Mouse (Mus musculus) myocyte (in vitro differentiated cells): ENCODE data around the gene Edn1.

ENCODE experiments used
- POLR2A ChIP-seq: IDR thresholded peaks from one replicate; pipeline ENCODE4 v1.6.1; 2011; ENCODE audit warnings: low read depth, mild to moderate bottlenecking, control low read depth, moderate library complexity; ENCODE audit not compliant: insufficient read length
- USF1 ChIP-seq: IDR thresholded peaks from one replicate; pipeline ENCODE4 v1.6.1; 2011; ENCODE audit warnings: low read depth, mild to moderate bottlenecking, control low read depth, moderate library complexity

DNA sequence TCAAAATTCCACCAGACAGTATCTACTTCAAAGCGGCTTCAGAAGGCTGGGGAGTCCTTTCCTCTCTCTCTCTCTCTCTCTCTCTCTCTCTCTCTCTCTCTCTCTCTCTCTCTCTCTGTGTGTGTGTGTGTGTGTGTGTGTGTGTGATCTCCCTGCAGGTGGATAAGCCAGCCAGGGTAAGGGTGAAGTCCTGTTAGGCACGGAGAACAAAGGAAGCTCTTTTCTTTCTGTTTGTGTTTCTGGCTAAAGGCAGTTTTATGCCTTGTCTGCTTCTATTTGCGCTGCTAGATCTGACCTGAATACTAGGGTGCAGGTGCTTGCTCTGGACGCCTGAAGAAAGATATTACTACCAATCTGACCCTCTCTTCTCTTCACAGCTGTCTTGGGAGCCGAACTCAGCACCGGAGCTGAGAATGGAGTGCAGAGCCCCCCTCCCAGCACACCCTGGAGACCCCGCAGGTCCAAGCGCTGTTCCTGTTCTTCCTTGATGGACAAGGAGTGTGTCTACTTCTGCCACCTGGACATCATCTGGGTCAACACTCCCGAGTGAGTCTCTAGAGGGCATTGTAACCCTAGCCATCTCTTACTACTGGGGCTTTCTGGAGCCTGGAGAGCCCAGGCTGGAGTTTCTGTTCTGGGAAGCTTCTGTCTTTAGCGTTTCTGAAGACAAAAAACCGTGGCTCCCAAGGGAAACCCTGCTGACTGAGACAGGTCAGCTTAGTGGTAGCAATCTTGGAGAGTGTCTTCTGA lies 2.1 kb downstream of the Edn1 start:
- TF ChIP-seq POLR2A (no peak), USF1 (no peak)
